Mouse (Mus musculus) kidney, adult 18-20 months (tissue): ENCODE measurements at regions not wholly inside any gene's neighbourhood (a gene's known extent, or its start where the extent isn't known, plus 50 kb on each side); places are given as distances from the start of the nearest gene placed in this dataset.

ENCODE experiments used
- DNase-seq: peaks from one replicate; pipeline ENCODE4 v3.0.0; 2021

DNA sequence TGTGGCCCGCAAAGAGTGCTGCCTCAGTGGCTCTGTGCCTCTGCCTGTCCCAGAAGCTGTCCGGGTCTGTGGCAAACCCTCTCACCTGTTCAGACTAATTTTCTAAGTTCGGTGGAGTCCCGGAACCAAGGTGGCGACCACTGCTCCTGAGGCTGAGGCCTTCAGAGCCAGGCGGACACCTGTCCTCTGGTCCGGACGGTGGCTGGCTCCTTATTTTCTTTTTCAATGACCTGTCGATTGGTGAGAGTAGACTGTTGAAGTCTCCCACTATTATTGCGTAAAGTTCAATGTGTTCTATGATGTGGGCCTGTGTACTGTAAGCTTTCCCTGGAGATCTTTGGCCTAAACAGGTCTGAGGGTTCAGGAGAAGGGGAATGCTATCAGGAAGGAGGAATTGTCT lies 112.0 kb upstream of the Btbd35f4 start:
- DNase-seq = peak; percentile 3
